Mouse (Mus musculus): ENCODE results near the gene Clec10a. TPM values are rescaled to one million over a fixed set of nuclear protein-coding genes. Genes with fewer than 3 reads are reported as not detected.
A peak's percentile ranks its signal among the peaks of the same experiment; 100 is the strongest.

The Clec10a gene
- total RNA-seq, 2 experiments from 2014 or later: 4.6 to 5.1 TPM

DNA sequence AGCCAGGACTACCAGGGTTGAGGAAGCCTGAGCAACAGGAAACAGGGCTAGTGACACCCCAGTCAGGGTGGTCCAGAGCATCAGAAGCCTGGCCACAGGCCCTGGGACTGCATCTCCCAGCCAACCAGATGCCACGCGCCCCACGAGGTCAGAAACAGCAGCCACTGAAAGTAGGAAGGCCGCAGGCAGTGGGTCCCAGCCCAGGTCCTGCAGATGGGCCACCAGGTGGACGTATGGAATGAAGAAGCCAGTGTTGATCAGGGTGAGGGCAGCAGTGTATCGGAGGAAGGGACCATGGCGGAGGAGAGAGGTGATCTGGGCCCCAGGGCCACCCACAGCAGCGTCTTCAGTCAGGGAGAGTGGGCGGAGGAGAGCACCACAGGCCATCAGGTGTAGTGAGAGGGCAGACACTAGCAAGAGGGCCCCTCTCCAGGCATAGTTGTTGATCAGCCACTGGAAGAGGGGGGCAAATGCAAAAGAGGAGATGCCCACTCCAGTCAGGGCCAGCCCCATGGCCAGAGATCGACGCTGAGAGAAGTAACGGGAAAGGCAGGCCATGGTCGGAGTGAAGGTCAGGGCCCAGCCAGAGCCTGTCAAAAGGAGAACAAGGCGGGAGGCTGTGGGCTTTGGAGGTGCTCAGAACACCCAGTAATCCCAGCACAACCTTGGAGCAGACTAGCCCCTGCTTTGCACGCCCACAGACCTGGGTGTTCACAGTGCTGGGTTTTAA, 62.9 kb downstream of the Clec10a start:
- peak; percentile 40 for DNase-seq

DNA sequence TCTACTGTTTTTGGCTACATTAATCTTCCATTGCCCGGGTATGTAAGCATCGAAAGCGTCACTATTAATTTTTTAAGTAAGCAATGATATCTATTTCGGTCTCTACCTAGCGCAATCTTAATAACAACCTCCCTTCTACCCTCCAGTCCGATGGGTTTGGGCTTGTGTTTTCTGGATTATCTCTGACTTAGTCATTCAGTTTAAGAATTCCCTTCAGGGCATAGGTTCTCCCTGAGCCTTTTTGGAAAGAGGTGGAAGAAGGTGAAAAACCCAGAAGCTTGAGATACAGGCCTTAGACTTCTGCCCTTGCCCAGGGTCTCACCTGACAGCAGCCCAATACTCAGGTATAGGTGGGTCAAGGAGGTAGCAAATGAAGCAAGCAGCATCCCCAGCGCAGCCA, 63.9 kb downstream of the Clec10a start:
- no peak for DNase-seq

DNA sequence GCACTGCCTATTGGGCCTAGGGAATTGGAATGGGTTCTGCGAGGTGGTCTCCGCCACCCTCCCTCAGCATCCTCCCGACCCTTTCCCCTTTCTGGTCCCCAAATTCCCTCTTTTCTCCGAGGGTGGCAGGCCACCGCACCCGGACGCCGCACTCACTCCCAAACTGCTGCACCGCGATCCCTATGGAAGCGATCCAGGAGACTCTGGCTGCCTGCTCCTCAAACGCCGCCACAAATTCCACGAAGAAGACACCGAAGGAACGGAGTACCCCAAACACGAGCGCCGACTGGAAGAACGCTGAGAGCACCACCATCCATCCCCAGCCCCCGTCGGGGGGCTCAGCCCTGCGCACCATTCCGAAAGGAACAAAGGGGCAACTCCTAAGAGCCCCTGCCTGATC, 64.3 kb downstream of the Clec10a start:
- peak; percentile 41 for DNase-seq

Other genes starting within 250 kb of the Clec10a start
- gene Gps2, start 242.3 kb upstream of the Clec10a start, total RNA-seq (2021): 10 to 100 TPM; 42.3 to 43.1 TPM
- gene Eif5a, start 234.2 kb upstream of the Clec10a start, total RNA-seq (2021): 100 to 1,000 TPM; 578 to 644 TPM
- 10 to 100 TPM; 19.6 to 44.5 TPM for gene Ybx2, start 220.4 kb upstream of the Clec10a start, total RNA-seq (2021)
- 10 to 100 TPM; 67.6 to 81.9 TPM for gene Slc2a4, start 208.0 kb upstream of the Clec10a start, total RNA-seq (2021)
- gene Cldn7, start 191.4 kb upstream of the Clec10a start, total RNA-seq (2021): 1 to 10 TPM in 1 of 2 experiments, under 1 TPM in 1; 0.70 to 1.2 TPM
- gene Ctdnep1, start 175.0 kb upstream of the Clec10a start, total RNA-seq (2021): 100 to 1,000 TPM; 117 to 148 TPM
- gene Elp5, start 173.7 kb upstream of the Clec10a start, total RNA-seq (2021): 10 to 100 TPM; 66.8 to 71.4 TPM
- gene Gabarap, start 165.1 kb upstream of the Clec10a start, total RNA-seq (2021): 100 to 1,000 TPM; 339 to 345 TPM
- gene Phf23, start 160.4 kb upstream of the Clec10a start, total RNA-seq (2021): 10 to 100 TPM; 43.5 to 50.5 TPM
- 10 to 100 TPM; 15.7 to 23.0 TPM for gene Dvl2, start 155.6 kb upstream of the Clec10a start, total RNA-seq (2021)
- 1,000 to 10,000 TPM; 1,467 to 1,540 TPM for gene Acadvl, start 140.8 kb upstream of the Clec10a start, total RNA-seq (2021)
- gene Dlg4, start 139.3 kb upstream of the Clec10a start, total RNA-seq (2021): 10 to 100 TPM; 29.9 to 37.6 TPM
- 10 to 100 TPM; 35.0 to 76.1 TPM for gene Asgr1, start 102.1 kb upstream of the Clec10a start, total RNA-seq (2021)
- gene Asgr2, start 63.6 kb upstream of the Clec10a start, total RNA-seq (2021): 10 to 100 TPM; 17.1 to 37.9 TPM
- gene Mgl2, start 25.9 kb upstream of the Clec10a start, total RNA-seq (2021): 1 to 10 TPM; 2.1 to 2.5 TPM
- gene Slc16a11, start 56.6 kb downstream of the Clec10a start, total RNA-seq (2021): 1 to 10 TPM; 1.3 to 2.5 TPM
- gene Slc16a13, start 64.9 kb downstream of the Clec10a start, total RNA-seq (2021): 1 to 10 TPM; 3.8 to 6.2 TPM
- gene Bcl6b, start 73.6 kb downstream of the Clec10a start, total RNA-seq (2021): 10 to 100 TPM; 27.1 to 31.1 TPM
- 10 to 100 TPM; 58.6 to 62.3 TPM for gene 0610010K14Rik, start 81.7 kb downstream of the Clec10a start, total RNA-seq (2021)
- gene Gm21988, start 83.6 kb downstream of the Clec10a start, total RNA-seq (2021): 1 to 10 TPM; 4.0 to 4.9 TPM
- gene Rnasek, start 83.6 kb downstream of the Clec10a start, total RNA-seq (2021): 100 to 1,000 TPM; 139 to 162 TPM
- 1 to 10 TPM; 2.4 to 2.7 TPM for gene Alox12, start 99.2 kb downstream of the Clec10a start, total RNA-seq (2021)
- not detected for gene Alox12e, start 166.4 kb downstream of the Clec10a start, total RNA-seq (2021)
- gene Alox15, start 195.8 kb downstream of the Clec10a start, total RNA-seq (2021): 1 to 10 TPM; 2.0 to 2.5 TPM

Data from adrenal gland, postnatal 10 days (tissue).